Mouse (Mus musculus) R1 (cell line): ENCODE results near the gene Jmjd8.

Experiments used
- DNase-seq: peaks from one replicate; pipeline ENCODE4 v3.0.0-alpha.2; 2018; ENCODE audit warnings: low read depth, low spot score

Jmjd8 gene

GRCm38 (mm10) chr17:25877025-25877424, 48.4 kb downstream of the Jmjd8 start:
- no peak for DNase-seq

GRCm38 (mm10) chr17:25877741-25878610, 49.3 kb downstream of the Jmjd8 start:
- no peak for DNase-seq

GRCm38 (mm10) chr17:25878611-25879180, 50.0 kb downstream of the Jmjd8 start:
- DNase-seq = no peak

GRCm38 (mm10) chr17:25879261-25879660, 50.6 kb downstream of the Jmjd8 start:
- DNase-seq = peak; percentile 85

- DNase-seq = no peak
These were observed 51.1 kb downstream of the Jmjd8 start for GRCm38 (mm10) chr17:25879750-25880149.

- DNase-seq = no peak
These were observed 51.7 kb downstream of the Jmjd8 start, which contains the start of gene Wfikkn1 for GRCm38 (mm10) chr17:25880196-25880910. Wfikkn1 (minus strand) TSS chr17:25880858.

GRCm38 (mm10) chr17:25880913-25881641, 52.4 kb downstream of the Jmjd8 start:
- peak; percentile 78 for DNase-seq
